Mouse (Mus musculus) liver, adult (tissue): ENCODE data around the gene Gan.

ENCODE experiments used
- GATA4 ChIP-seq: IDR thresholded peaks from 2 replicates; pipeline ENCODE4 v1.6.1; 2014; ENCODE audit warnings: mild to moderate bottlenecking, low read length; ENCODE audit not compliant: insufficient replicate concordance

Gene Gan

DNA sequence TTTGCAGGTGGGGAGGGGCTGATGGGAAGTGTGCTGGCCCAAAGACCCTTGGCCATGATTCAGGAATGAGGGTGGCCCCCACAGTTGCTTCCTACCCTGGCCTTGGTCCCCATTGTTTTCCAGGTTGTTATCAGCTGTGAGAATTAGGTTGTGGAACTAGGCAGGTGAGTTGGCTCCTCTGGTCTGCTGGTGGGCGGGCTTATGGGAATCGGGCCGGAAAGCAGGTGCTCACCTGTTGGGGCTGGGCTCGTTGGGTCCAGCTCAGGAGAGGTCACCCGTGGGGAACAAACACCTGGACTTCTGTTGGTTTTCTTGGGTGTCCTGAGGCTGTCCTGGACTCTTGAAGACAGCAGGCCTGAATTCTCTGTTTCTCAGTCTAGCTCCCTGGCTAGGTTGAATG is 107.1 kb downstream of the Gan start:
- no peak for TF ChIP-seq GATA4
